ENCODE assay signal across 8 mouse cellular contexts in genomic region chr9:118507552-118507951, GRCm38 (mm10). TPM values are rescaled to one million over a fixed set of nuclear protein-coding genes. Genes with fewer than 3 reads are reported as not detected.
DNase-seq lines count a peak whose midpoint lies in the region; ATAC-seq and TF ChIP-seq lines count a peak whose summit lies in the region.

No protein-coding gene starts in this region.

- H3K4me3 ChIP-seq in megakaryocyte, embryonic 14.5 days (replicated peaks), result peak overlapping the region; percentile 99
- H3K4me3 ChIP-seq in hindbrain, embryonic 13.5 days, result peak overlapping the region; percentile 73
- H3K4me3 ChIP-seq in limb, embryonic 14.5 days (replicated peaks; ENCODE audit: low read length), result peak overlapping the region; percentile 88
- H3K4me3 ChIP-seq in stomach, postnatal 0 days (ENCODE audit: low read depth, low read length), result peak overlapping the region; percentile 97; the same call in 1 of the 2 replicates

- no peak overlapping the region for H3K27ac ChIP-seq in hindbrain, embryonic 13.5 days
- H3K27ac ChIP-seq in limb, embryonic 14.5 days (replicated peaks; ENCODE audit: low read depth, low read length), result no peak overlapping the region
- no peak overlapping the region for H3K27ac ChIP-seq in stomach, postnatal 0 days (replicated peaks)

- peak overlapping the region; percentile 93 for H3K9ac ChIP-seq in hindbrain, embryonic 13.5 days
- no peak overlapping the region for H3K9ac ChIP-seq in limb, embryonic 14.5 days (ENCODE audit: low read depth, low read length, severe bottlenecking)
- peak overlapping the region; percentile 94; the same call in 1 of the 2 replicates for H3K9ac ChIP-seq in stomach, postnatal 0 days (ENCODE audit: low read length)

- peaks cover 2% of the 10 kb centered on the region; the same call in 1 of the 2 replicates for H3K9me3 ChIP-seq in megakaryocyte, embryonic 14.5 days
- H3K9me3 ChIP-seq in hindbrain, embryonic 13.5 days, result no peaks in the 10 kb centered on the region
- no peaks in the 10 kb centered on the region for H3K9me3 ChIP-seq in limb, embryonic 14.5 days (ENCODE audit: control insufficient read depth, low read length)
- H3K9me3 ChIP-seq in stomach, postnatal 0 days (ENCODE audit: control insufficient read depth, low read length), result no peaks in the 10 kb centered on the region

- TF ChIP-seq POLR2A in limb, embryonic 14.5 days (IDR thresholded peaks at IDR 0.05; ENCODE audit: borderline replicate concordance, extremely low read depth, insufficient read depth, insufficient read length), result no peak

- no peak for ATAC-seq in megakaryocyte, adult 5-6 weeks (ENCODE audit: poor library complexity, severe bottlenecking)
- ATAC-seq in hindbrain, embryonic 13.5 days (ENCODE audit: low FRiP score), result no peak
- no peak for ATAC-seq in limb, embryonic 14.5 days (ENCODE audit: low FRiP score, low read depth)
- ATAC-seq in stomach, postnatal 0 days (ENCODE audit: low FRiP score, low TSS enrichment), result no peak
- ATAC-seq in CD4-positive, CD25-positive, alpha-beta regulatory T cell, adult 4 months, result no peak

- WGBS in hindbrain, embryonic 13.5 days, result 70% methylated on average over 6 of the region's 6 CpGs
- 82% methylated on average over 6 of the region's 6 CpGs for WGBS in limb, embryonic 14.5 days
- 77% methylated on average over 6 of the region's 6 CpGs for WGBS in stomach, postnatal 0 days

- no peaks in the 10 kb centered on the region for H3K27me3 ChIP-seq in megakaryocyte, embryonic 14.5 days (replicated peaks)
- H3K27me3 ChIP-seq in hindbrain, embryonic 13.5 days, result no peaks in the 10 kb centered on the region
- H3K27me3 ChIP-seq in limb, embryonic 14.5 days (ENCODE audit: control insufficient read depth, insufficient read depth, low read length), result no peaks in the 10 kb centered on the region
- no peaks in the 10 kb centered on the region for H3K27me3 ChIP-seq in stomach, postnatal 0 days (ENCODE audit: control insufficient read depth, insufficient read depth, low read length)

- DNase-seq in limb, embryonic 14.5 days (ENCODE audit: low spot score), result no peak
- DNase-seq in stomach, postnatal 0 days (ENCODE audit: low spot score), result no peak
- DNase-seq in urinary bladder, postnatal 10 days (ENCODE audit: low spot score), result no peak
- DNase-seq in left cerebral cortex, adult 9 months (ENCODE audit: low spot score in 2 of 2), result no peak

- H3K4me2 ChIP-seq in hindbrain, embryonic 13.5 days, result peak overlapping the region; percentile 100
- peak overlapping the region; percentile 93 for H3K4me2 ChIP-seq in limb, embryonic 14.5 days (replicated peaks; ENCODE audit: low read depth, low read length, severe bottlenecking)
- peak overlapping the region; percentile 95 for H3K4me2 ChIP-seq in stomach, postnatal 0 days (replicated peaks; ENCODE audit: low read depth)

- TF ChIP-seq CTCF in stomach, postnatal 0 days (IDR thresholded peaks at IDR 0.05; ENCODE audit: low read depth), result no peak

- H3K36me3 ChIP-seq in megakaryocyte, embryonic 14.5 days (replicated peaks; ENCODE audit: low read length), result peaks cover 16% of the 10 kb centered on the region
- H3K36me3 ChIP-seq in hindbrain, embryonic 13.5 days, result 0 out of 2 replicates have a peak, but pooled peaks cover 5% of the 10 kb centered on the region
- peaks cover 7% of the 10 kb centered on the region for H3K36me3 ChIP-seq in limb, embryonic 14.5 days (ENCODE audit: control insufficient read depth, insufficient read depth, low read length)
- H3K36me3 ChIP-seq in stomach, postnatal 0 days (ENCODE audit: control insufficient read depth, insufficient read depth, low read length), result no peaks in the 10 kb centered on the region

- no peak for TF ChIP-seq EP300 in stomach, postnatal 0 days (optimal IDR thresholded peaks at IDR 0.05)

- H3K4me1 ChIP-seq in megakaryocyte, embryonic 14.5 days, result peaks cover 65% of the 10 kb centered on the region
- peaks cover 45% of the 10 kb centered on the region for H3K4me1 ChIP-seq in hindbrain, embryonic 13.5 days (replicated peaks)
- H3K4me1 ChIP-seq in limb, embryonic 14.5 days (ENCODE audit: control insufficient read depth, insufficient read depth, low read length), result peaks cover 16% of the 10 kb centered on the region
- H3K4me1 ChIP-seq in stomach, postnatal 0 days (replicated peaks; ENCODE audit: control insufficient read depth, insufficient read depth), result 0 out of 2 replicates have a peak, but pooled peaks cover 4% of the 10 kb centered on the region

RNA-seq across cellular contexts. Expression of gene Golga4, which starts 1.5 kb away (rescaled TPM):
- 1.2 and 11.7 TPM in 2 replicates for polyA plus RNA-seq in megakaryocyte, embryonic 14.5 days (2012; ENCODE audit: insufficient read depth, low replicate concordance)
- total RNA-seq in megakaryocyte, adult 5-6 weeks (2015), result 20.7 and 27.3 TPM in 2 replicates
- total RNA-seq in megakaryocyte, adult 5-6 weeks (2017), result 46.0 and 57.2 TPM in 2 replicates
- polyA plus RNA-seq in hindbrain, embryonic 13.5 days (2015; fragmentation: Nextera tagmentation; extraction: Ambion mirVana), result 47.9 and 49.5 TPM in 2 replicates
- 44.3 and 54.5 TPM in 2 replicates for polyA plus RNA-seq in limb, embryonic 14.5 days (2012; rRNA removed)
- polyA plus RNA-seq in limb, embryonic 14.5 days (2014; fragmentation: Nextera tagmentation; extraction: Ambion mirVana), result 47.2 and 61.7 TPM in 2 replicates
- 34.2 and 37.0 TPM in 2 replicates for polyA plus RNA-seq in stomach, postnatal 0 days (2015; fragmentation: Nextera tagmentation; extraction: Ambion mirVana)
- polyA plus RNA-seq in CD4-positive, CD25-positive, alpha-beta regulatory T cell, adult 4 months (2017; shearing (Covaris generic)), result 10 to 100 TPM; 24.4 to 30.7 TPM

RNA-seq across cellular contexts. Expression of gene Eomes, which starts 29.5 kb away (rescaled TPM):
- not detected in 2 replicates for polyA plus RNA-seq in megakaryocyte, embryonic 14.5 days (2012; ENCODE audit: insufficient read depth, low replicate concordance)
- total RNA-seq in megakaryocyte, adult 5-6 weeks (2015), result 0.78 and 1.3 TPM in 2 replicates
- total RNA-seq in megakaryocyte, adult 5-6 weeks (2017), result 0.37 and 1.8 TPM in 2 replicates
- 0.43 and 0.65 TPM in 2 replicates for polyA plus RNA-seq in hindbrain, embryonic 13.5 days (2015; fragmentation: Nextera tagmentation; extraction: Ambion mirVana)
- 0.97 and 1.0 TPM in 2 replicates for polyA plus RNA-seq in limb, embryonic 14.5 days (2012; rRNA removed)
- 0.18 and 0.59 TPM in 2 replicates for polyA plus RNA-seq in limb, embryonic 14.5 days (2014; fragmentation: Nextera tagmentation; extraction: Ambion mirVana)
- polyA plus RNA-seq in stomach, postnatal 0 days (2015; fragmentation: Nextera tagmentation; extraction: Ambion mirVana), result 0.07 and 0.11 TPM in 2 replicates
- polyA plus RNA-seq in CD4-positive, CD25-positive, alpha-beta regulatory T cell, adult 4 months (2017; shearing (Covaris generic)), result under 1 TPM; 0.28 to 0.54 TPM
